Mouse (Mus musculus) embryonic facial prominence, embryonic 14.5 days (tissue): ENCODE results near the gene Zdhhc6. TPM values are rescaled to one million over a fixed set of nuclear protein-coding genes. Genes with fewer than 3 reads are reported as not detected.

Experiments used
- ATAC-seq: fragments of 200-750 bp; cut with Nextera tagmentation; 2 replicates; pipeline ENCODE4 v1.8.0; 2017; ENCODE audit warnings: low read depth, moderate number of reproducible peaks, moderate TSS enrichment
- DNase-seq: peaks from one replicate; pipeline ENCODE4 v3.0.0-alpha.2; 2015; ENCODE audit warnings: low spot score
- H3K27ac ChIP-seq: fragments of 300-500 bp; sonication (generic); replicated peaks from 2 replicates; pipeline ENCODE4 v1.5.1; 2014; ENCODE audit warnings: low read depth, mild to moderate bottlenecking, low read length, moderate library complexity
- H3K27me3 ChIP-seq: fragments of 300-500 bp; sonication (generic); replicated peaks from 2 replicates; pipeline ENCODE4 v1.6.1; 2014; ENCODE audit warnings: low read length; ENCODE audit not compliant: control insufficient read depth, insufficient read depth
- H3K36me3 ChIP-seq: fragments of 300-500 bp; sonication (generic); 2 replicates; pipeline ENCODE4 v1.6.1; 2014; ENCODE audit warnings: low read length, mixed read lengths; ENCODE audit not compliant: control insufficient read depth, insufficient read depth
- H3K4me1 ChIP-seq: fragments of 300-500 bp; sonication (generic); 2 replicates; pipeline ENCODE4 v1.6.1; 2014; ENCODE audit warnings: antibody characterized with exemption, low read length; ENCODE audit not compliant: control insufficient read depth, insufficient read depth
- H3K4me2 ChIP-seq: fragments of 300-500 bp; sonication (generic); 2 replicates; pipeline ENCODE4 v1.6.1; 2014; ENCODE audit warnings: low read depth, mild to moderate bottlenecking, low read length, moderate library complexity, mixed read lengths
- H3K4me3 ChIP-seq: fragments of 300-500 bp; sonication (generic); 2 replicates; pipeline ENCODE4 v1.5.1; 2014; ENCODE audit warnings: low read depth, mild to moderate bottlenecking, low read length
- H3K9ac ChIP-seq: fragments of 300-500 bp; sonication (generic); 2 replicates; pipeline ENCODE4 v1.6.1; 2014; ENCODE audit warnings: low read depth, mild to moderate bottlenecking, low read length, moderate library complexity, mixed read lengths
- H3K9me3 ChIP-seq: fragments of 300-500 bp; sonication (generic); 2 replicates; pipeline ENCODE4 v1.6.1; 2016; ENCODE audit warnings: low read length; ENCODE audit not compliant: control insufficient read depth
- WGBS: fragments of 180-500 bp; shearing (Covaris S2); extraction: QIAGEN DNeasy Blood & Tissue Kit; methylation state at CpG from one replicate; pipeline ENCODE4 v1.1.7; 2014; 5-methylcytosine and 5-hydroxymethylcytosine counted together
- polyA plus RNA-seq: library from polyadenylated mRNA; unstranded; fragments of >200 nt; fragmentation: Nextera tagmentation; extraction: Ambion mirVana; gene quantifications from 2 replicates; pipeline ENCODE4 v1.2.1, GENCODE M21; 2014

Zdhhc6 gene
- polyA plus RNA-seq, 1 experiment from 2014 or later = 73.2 TPM

GRCm38 (mm10) chr19:55297489-55297888, 18.3 kb downstream of the Zdhhc6 start:
- H3K9me3 ChIP-seq = no peaks in the 10 kb centered on the region
- H3K9ac ChIP-seq = no peak overlapping the region
- no peaks in the 10 kb centered on the region for H3K4me1 ChIP-seq
- no peak overlapping the region for H3K4me3 ChIP-seq
- no peaks in the 10 kb centered on the region for H3K27me3 ChIP-seq
- 93% methylated on average over 2 of the region's 2 CpGs for WGBS
- H3K27ac ChIP-seq = no peak overlapping the region
- H3K4me2 ChIP-seq = no peak overlapping the region
- H3K36me3 ChIP-seq = peaks cover 68% of the 10 kb centered on the region
- no peak for ATAC-seq
- DNase-seq = no peak

DNA sequence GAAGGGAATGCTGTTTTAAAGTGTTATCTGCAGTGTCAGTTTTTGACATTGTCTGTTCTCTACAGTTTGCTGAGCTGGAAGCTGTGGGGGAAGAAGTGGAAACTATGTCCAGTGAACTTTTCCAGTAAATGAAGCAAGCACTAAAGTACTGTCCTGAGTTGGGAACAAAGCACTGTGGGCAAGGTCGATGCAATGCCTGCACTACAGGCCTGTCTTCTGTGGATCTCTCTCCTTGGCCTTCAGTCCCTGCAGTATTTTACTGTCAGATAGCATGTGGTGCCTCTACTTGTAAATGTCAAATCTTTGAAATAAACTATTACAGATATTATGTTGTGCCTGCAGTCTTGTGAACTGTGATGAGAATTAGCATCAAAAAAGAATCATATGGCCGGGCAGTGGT, 19.5 kb downstream of the Zdhhc6 start:
- Histone ChIP-seq H3K27ac (no peak overlapping the region), H3K4me3 (no peak overlapping the region), H3K4me2 (no peak overlapping the region), H3K36me3 (peaks cover 61% of the 10 kb centered on the region), H3K27me3 (no peaks in the 10 kb centered on the region), H3K9ac (no peak overlapping the region), H3K4me1 (no peaks in the 10 kb centered on the region), H3K9me3 (no peaks in the 10 kb centered on the region)
- ATAC-seq (no peak), DNase-seq (no peak)
- 94% methylated on average over 2 of the region's 2 CpGs for WGBS

DNA sequence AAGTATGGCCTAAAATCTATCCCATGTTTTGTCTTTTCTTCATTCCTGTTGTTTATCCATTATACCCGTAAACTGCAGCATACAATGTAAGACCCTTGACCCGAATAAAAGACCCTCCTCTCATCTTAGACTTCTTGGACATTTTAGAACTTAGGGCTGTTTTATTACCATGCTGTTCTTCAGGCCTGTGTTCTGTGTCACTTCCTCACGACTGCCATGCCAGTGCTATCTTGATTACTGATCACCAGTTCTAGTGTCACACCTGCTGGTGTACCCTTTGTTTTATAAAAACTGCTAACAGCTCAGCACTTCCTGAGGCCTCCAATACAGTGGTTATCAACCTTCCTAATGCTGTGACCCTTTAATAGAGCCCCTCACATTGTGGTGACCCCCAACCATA, 20.3 kb downstream of the Zdhhc6 start:
- H3K9ac ChIP-seq = no peak overlapping the region
- no peak for DNase-seq
- H3K9me3 ChIP-seq = no peaks in the 10 kb centered on the region
- WGBS = 83% methylated on average over 3 of the region's 3 CpGs
- H3K27me3 ChIP-seq = no peaks in the 10 kb centered on the region
- H3K27ac ChIP-seq = no peak overlapping the region
- no peak overlapping the region for H3K4me2 ChIP-seq
- H3K4me1 ChIP-seq = no peaks in the 10 kb centered on the region
- no peak for ATAC-seq
- H3K36me3 ChIP-seq = peaks cover 54% of the 10 kb centered on the region
- no peak overlapping the region for H3K4me3 ChIP-seq

DNA sequence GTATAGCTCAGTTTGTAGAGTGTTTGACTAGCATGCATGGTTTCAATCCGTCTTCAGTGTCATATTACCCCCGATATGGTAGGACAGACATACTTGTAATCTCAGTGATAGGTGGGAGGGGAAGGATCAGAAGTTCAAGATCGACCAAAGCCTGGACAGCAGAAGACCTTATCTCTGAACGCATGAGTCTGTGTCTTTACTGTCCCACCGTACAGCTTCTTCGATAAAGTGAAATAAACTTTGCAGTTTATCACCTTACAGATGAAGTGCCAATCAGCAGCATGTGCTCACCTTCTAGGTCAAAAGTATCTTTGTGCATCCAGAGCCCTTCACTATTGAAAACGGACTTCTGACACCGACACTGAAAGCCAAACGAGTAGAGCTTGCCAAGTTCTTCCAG, 20.8 kb downstream of the Zdhhc6 start:
- no peaks in the 10 kb centered on the region for H3K4me1 ChIP-seq
- ATAC-seq = no peak
- no peak for DNase-seq
- no peaks in the 10 kb centered on the region for H3K9me3 ChIP-seq
- no peaks in the 10 kb centered on the region for H3K27me3 ChIP-seq
- H3K4me3 ChIP-seq = no peak overlapping the region
- H3K4me2 ChIP-seq = no peak overlapping the region
- H3K36me3 ChIP-seq = peaks cover 52% of the 10 kb centered on the region
- no peak overlapping the region for H3K9ac ChIP-seq
- no peak overlapping the region for H3K27ac ChIP-seq
- 88% methylated on average over 9 of the region's 9 CpGs for WGBS

GRCm38 (mm10) chr19:55293175-55293574, 22.7 kb downstream of the Zdhhc6 start:
- DNase-seq (no peak), ATAC-seq (no peak)
- H3K36me3 ChIP-seq = peaks cover 57% of the 10 kb centered on the region
- no peaks in the 10 kb centered on the region for H3K9me3 ChIP-seq
- no peak overlapping the region for H3K27ac ChIP-seq
- no peaks in the 10 kb centered on the region for H3K27me3 ChIP-seq
- no peak overlapping the region for H3K4me3 ChIP-seq
- H3K4me1 ChIP-seq = no peaks in the 10 kb centered on the region
- H3K9ac ChIP-seq = no peak overlapping the region
- WGBS = 38% methylated on average over 4 of the region's 4 CpGs
- no peak overlapping the region for H3K4me2 ChIP-seq

DNA sequence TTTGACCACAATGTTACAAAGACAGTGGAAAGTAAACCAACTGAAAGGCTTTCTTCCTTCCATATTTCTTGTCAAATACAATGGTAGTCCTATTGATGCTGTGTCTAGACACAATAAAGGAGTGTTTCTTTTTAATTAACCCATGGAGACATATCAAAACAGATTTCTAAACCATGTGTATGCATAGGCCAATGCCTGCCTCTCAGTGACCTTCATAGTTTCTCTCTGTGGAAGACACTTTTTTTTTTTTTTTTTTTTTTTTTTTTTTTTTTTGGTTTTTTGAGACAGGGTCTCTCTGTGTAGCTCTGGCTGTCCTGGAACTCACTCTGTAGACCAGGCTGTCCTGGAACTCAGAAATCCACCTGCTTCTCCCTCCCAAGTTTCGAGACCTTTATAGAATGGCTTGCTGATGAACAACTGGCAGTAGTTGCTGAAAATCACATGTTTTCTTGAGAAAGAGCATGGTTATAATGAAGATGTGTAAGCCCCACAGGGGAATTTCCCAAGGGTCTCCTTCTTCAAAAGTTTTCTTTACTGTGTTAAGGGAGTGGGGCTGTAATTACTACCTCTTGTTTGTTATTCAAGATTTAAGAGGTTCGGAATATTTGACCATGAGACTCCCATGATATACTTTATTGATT, 23.5 kb downstream of the Zdhhc6 start:
- Histone ChIP-seq H3K4me2 (no peak overlapping the region), H3K9me3 (no peaks in the 10 kb centered on the region), H3K27ac (no peak overlapping the region), H3K4me1 (no peaks in the 10 kb centered on the region), H3K9ac (no peak overlapping the region), H3K27me3 (no peaks in the 10 kb centered on the region), H3K36me3 (peaks cover 58% of the 10 kb centered on the region), H3K4me3 (no peak overlapping the region)
- no peak for DNase-seq
- ATAC-seq = no peak
- 91% methylated on average over 2 of the region's 2 CpGs for WGBS

- no peaks in the 10 kb centered on the region for H3K27me3 ChIP-seq
- no peak for ATAC-seq
- no peaks in the 10 kb centered on the region for H3K4me1 ChIP-seq
- no peak overlapping the region; the same call in 1 of the 2 replicates for H3K27ac ChIP-seq
- H3K9me3 ChIP-seq = no peaks in the 10 kb centered on the region
- H3K36me3 ChIP-seq = peaks cover 45% of the 10 kb centered on the region
- H3K4me3 ChIP-seq = no peak overlapping the region
- H3K4me2 ChIP-seq = no peak overlapping the region
- DNase-seq = no peak
- 83% methylated on average over 2 of the region's 2 CpGs for WGBS
- H3K9ac ChIP-seq = no peak overlapping the region
These were observed 25.1 kb downstream of the Zdhhc6 start for GRCm38 (mm10) chr19:55290621-55291270.

GRCm38 (mm10) chr19:55288974-55289373, 26.9 kb downstream of the Zdhhc6 start:
- Histone ChIP-seq H3K27me3 (no peaks in the 10 kb centered on the region), H3K4me3 (no peak overlapping the region), H3K27ac (no peak overlapping the region), H3K4me2 (no peak overlapping the region), H3K36me3 (peaks cover 32% of the 10 kb centered on the region), H3K9ac (no peak overlapping the region), H3K9me3 (no peaks in the 10 kb centered on the region), H3K4me1 (no peaks in the 10 kb centered on the region)
- no peak for ATAC-seq
- DNase-seq = no peak

DNA sequence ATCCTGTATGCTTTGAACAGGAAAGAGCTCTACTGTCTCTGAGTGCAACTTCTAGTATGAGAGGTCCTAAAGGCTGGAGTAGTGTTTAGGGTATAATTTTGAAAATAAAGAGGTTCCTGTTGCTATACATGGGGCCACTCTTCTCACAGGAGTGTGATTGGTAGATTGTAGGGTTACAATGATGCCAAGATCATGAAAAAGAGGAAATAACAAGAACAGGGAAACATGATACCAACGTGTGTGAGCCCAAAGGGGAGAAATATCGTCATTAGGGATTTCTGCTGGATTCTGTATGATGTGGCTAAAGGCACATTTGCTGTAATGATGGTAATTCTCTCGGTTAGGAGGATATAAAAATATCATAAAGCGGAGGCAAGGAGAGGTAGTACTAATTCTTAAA, 29.8 kb downstream of the Zdhhc6 start:
- Histone ChIP-seq H3K4me2 (no peak overlapping the region), H3K9me3 (no peaks in the 10 kb centered on the region), H3K9ac (no peak overlapping the region), H3K4me1 (no peaks in the 10 kb centered on the region), H3K36me3 (peaks cover 33% of the 10 kb centered on the region), H3K4me3 (no peak overlapping the region), H3K27me3 (no peaks in the 10 kb centered on the region), H3K27ac (no peak overlapping the region)
- 68% methylated on average over 4 of the region's 4 CpGs for WGBS
- DNase-seq (no peak), ATAC-seq (no peak)
